Mouse (Mus musculus) testis, adult 2 months (tissue): Measurements from ENCODE around the gene Rpgrip1l. TPM values are rescaled to one million over a fixed set of nuclear protein-coding genes. Genes with fewer than 3 reads are reported as not detected.

Experiments used
- H3K27ac ChIP-seq: fragments of 200-500 bp; 2 replicates; pipeline ENCODE4 v1.5.1; 2012; ENCODE audit warnings: low read depth, low read length; ENCODE audit not compliant: control insufficient read depth, insufficient read depth
- H3K27me3 ChIP-seq: fragments of 200-500 bp; 2 replicates; pipeline ENCODE4 v1.6.1; 2012; ENCODE audit warnings: mild to moderate bottlenecking, low read length, moderate library complexity; ENCODE audit not compliant: control insufficient read depth, insufficient read depth
- H3K36me3 ChIP-seq: fragments of 200-500 bp; 2 replicates; pipeline ENCODE4 v1.6.1; 2012; ENCODE audit warnings: mild to moderate bottlenecking, low read length; ENCODE audit not compliant: control insufficient read depth, insufficient read depth
- H3K4me1 ChIP-seq: fragments of 200-500 bp; 2 replicates; pipeline ENCODE4 v1.6.1; 2012; ENCODE audit warnings: low read length; ENCODE audit not compliant: control insufficient read depth, insufficient read depth
- H3K4me3 ChIP-seq: fragments of 200-500 bp; 2 replicates; pipeline ENCODE4 v1.5.1; 2012; ENCODE audit warnings: low read depth, mild to moderate bottlenecking, low read length, moderate library complexity, mixed read lengths; ENCODE audit not compliant: control insufficient read depth
- CTCF ChIP-seq: fragments of 200-500 bp; IDR thresholded peaks from 2 replicates; pipeline ENCODE4 v1.5.1; 2012; ENCODE audit warnings: low read depth, mild to moderate bottlenecking, inconsistent platforms, low read length, moderate library complexity; ENCODE audit not compliant: control insufficient read depth, insufficient read depth, insufficient replicate concordance
- POLR2A ChIP-seq: fragments of 200-500 bp; IDR thresholded peaks from 2 replicates; pipeline ENCODE4 v1.6.1; 2012; ENCODE audit warnings: low read depth, mild to moderate bottlenecking, inconsistent platforms, low read length, moderate library complexity; ENCODE audit not compliant: control insufficient read depth
- polyA plus RNA-seq: library from polyadenylated mRNA; depleted of rRNA; stranded (reverse); fragments of >200 nt; gene quantifications from 2 replicates; pipeline ENCODE4 v1.2.3, GENCODE M21; 2012

Gene Rpgrip1l
- polyA plus RNA-seq, 1 experiment: 20.4 TPM

DNA sequence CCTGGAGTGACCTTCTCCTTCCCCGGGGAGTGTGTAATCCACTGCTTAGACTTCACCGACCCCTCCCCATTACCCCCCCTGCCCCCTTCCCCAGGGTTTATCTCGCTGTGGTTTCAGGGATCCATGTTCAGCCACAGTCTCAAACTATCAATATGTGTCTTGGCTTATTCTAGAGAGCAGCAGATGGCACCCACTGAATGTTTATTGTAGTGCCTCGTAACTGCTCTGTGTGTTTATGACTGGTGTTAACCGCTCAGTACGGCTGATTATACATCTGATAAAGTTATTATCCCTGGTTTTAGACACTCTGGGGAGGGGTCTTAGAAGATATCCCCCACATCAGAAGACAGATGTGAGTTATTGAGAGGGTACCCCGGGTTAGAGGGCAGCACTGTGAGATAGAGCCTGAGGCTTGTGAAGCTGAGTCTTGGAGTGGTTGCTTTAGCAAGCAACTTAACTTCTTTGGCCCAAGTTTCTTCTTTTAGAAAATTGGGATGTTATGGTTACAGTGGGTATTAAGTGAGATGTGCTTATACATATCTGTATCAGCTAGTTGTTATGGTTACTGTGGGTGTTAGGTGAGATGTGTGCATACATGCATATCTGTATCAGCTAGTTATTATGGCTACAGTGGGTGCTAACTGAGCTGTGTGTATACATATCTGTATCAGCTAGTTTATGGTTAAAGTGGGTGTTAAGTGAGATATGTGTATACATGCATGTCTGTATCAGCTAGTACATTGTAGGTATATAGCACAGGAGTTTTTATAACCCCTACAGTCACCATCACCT, 6.1 kb upstream of the Rpgrip1l start:
- peaks cover 2% of the 10 kb centered on the region for H3K4me1 ChIP-seq
- TF ChIP-seq POLR2A (no peak), CTCF (no peak)
- no peak overlapping the region for H3K4me3 ChIP-seq
- H3K27ac ChIP-seq: no peak overlapping the region
- H3K27me3 ChIP-seq: no peaks in the 10 kb centered on the region
- H3K36me3 ChIP-seq: no peaks in the 10 kb centered on the region

GRCm38 (mm10) chr8:91317567-91318227, 4.6 kb upstream of the Rpgrip1l start:
- H3K4me3 ChIP-seq: no peak overlapping the region

GRCm38 (mm10) chr8:91312342-91312741, 720 bp downstream of the Rpgrip1l start:
- no peaks in the 10 kb centered on the region for H3K4me1 ChIP-seq
- no peaks in the 10 kb centered on the region for H3K36me3 ChIP-seq
- peak overlapping the region; percentile 94; the same call in 1 of the 2 replicates for H3K4me3 ChIP-seq
- no peaks in the 10 kb centered on the region for H3K27me3 ChIP-seq
- TF ChIP-seq POLR2A (no peak), CTCF (no peak)
- H3K27ac ChIP-seq: no peak overlapping the region; the same call in 1 of the 2 replicates

More at GRCm38 (mm10) chr8:91317567-91318227, 4.6 kb upstream of the Rpgrip1l start:
- Histone ChIP-seq H3K27me3 (no peaks in the 10 kb centered on the region), H3K27ac (no peak overlapping the region), H3K36me3 (no peaks in the 10 kb centered on the region), H3K4me1 (no peaks in the 10 kb centered on the region)
- no peak for TF ChIP-seq POLR2A
- no peak for TF ChIP-seq CTCF

GRCm38 (mm10) chr8:91304481-91305386, 8.3 kb downstream of the Rpgrip1l start:
- Histone ChIP-seq H3K4me3 (no peak overlapping the region), H3K27me3 (no peaks in the 10 kb centered on the region)
- TF ChIP-seq CTCF (no peak), POLR2A (no peak)

DNA sequence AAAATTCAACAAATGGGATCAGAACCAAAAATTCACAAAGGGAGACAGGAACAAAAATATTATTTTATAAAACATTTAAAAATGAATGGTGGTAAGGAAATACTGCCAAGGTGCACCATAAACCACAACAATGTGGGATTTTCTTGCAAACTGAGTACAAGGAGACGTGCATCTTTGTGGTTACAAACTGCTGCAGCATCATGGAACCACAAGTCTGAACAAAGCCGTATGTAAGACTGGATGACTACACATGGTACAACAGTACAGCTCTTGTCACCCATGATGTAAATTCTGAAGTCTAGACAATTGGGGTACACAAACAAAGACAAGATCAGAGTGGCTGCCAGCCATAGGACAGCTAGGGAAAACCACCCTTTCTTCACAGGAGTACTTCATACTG, 14.4 kb downstream of the Rpgrip1l start:
- H3K27me3 ChIP-seq: no peaks in the 10 kb centered on the region
- H3K27ac ChIP-seq: no peak overlapping the region
- no peaks in the 10 kb centered on the region for H3K4me1 ChIP-seq
- H3K4me3 ChIP-seq: no peak overlapping the region
- no peaks in the 10 kb centered on the region; the same call in 1 of the 2 replicates for H3K36me3 ChIP-seq
- TF ChIP-seq POLR2A: no peak
- TF ChIP-seq CTCF: no peak

More at GRCm38 (mm10) chr8:91304481-91305386, 8.3 kb downstream of the Rpgrip1l start:
- H3K27ac ChIP-seq: no peak overlapping the region
- H3K4me1 ChIP-seq: no peaks in the 10 kb centered on the region
- peaks cover 2% of the 10 kb centered on the region; the same call in 1 of the 2 replicates for H3K36me3 ChIP-seq

GRCm38 (mm10) chr8:91295786-91296185, 17.3 kb downstream of the Rpgrip1l start:
- no peak overlapping the region for H3K27ac ChIP-seq
- H3K36me3 ChIP-seq: no peaks in the 10 kb centered on the region; the same call in 1 of the 2 replicates
- no peak for TF ChIP-seq CTCF
- TF ChIP-seq POLR2A: no peak
- H3K4me3 ChIP-seq: no peak overlapping the region
- no peaks in the 10 kb centered on the region for H3K4me1 ChIP-seq
- no peaks in the 10 kb centered on the region for H3K27me3 ChIP-seq
